Mouse (Mus musculus) thymus, adult 2 months (tissue): ENCODE data around the gene Rpusd2.

Source experiments
- CTCF ChIP-seq: fragments of 200-500 bp; IDR thresholded peaks from 2 replicates; pipeline ENCODE4 v1.5.1; 2012; ENCODE audit warnings: mild to moderate bottlenecking, control low read depth, low read length, moderate library complexity, borderline replicate concordance; ENCODE audit not compliant: control insufficient read depth, poor library complexity, insufficient read depth; ENCODE audit errors: extremely low read depth
- POLR2A ChIP-seq: fragments of 200-500 bp; IDR thresholded peaks from 2 replicates; pipeline ENCODE4 v1.6.1; 2012; ENCODE audit warnings: mild to moderate bottlenecking, low read length, control low read depth, moderate library complexity; ENCODE audit not compliant: control insufficient read depth, poor library complexity, insufficient read depth; ENCODE audit errors: extremely low read depth

DNA sequence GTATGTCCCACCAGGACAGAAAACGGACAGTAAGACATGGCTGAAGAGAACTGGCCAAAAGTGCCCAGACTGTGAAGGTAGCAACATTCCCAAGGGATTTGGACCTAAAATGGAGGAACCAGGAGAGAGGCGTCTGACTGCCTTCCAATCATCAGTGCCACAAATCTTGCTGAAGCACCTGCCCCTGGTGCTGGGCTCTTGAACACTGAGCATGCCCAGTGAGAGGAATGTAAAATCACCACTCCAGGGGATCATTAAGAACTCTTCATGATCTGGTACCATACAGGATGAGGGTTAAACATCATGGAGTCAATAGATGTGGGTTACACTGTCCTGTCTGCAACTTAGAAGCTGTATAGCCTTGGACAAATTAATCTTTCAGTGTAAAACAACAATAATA, 10.6 kb downstream of the Rpusd2 start:
- no peak for TF ChIP-seq CTCF
- TF ChIP-seq POLR2A = no peak
